Mouse (Mus musculus): ENCODE data around the gene Xrcc5. TPM values are rescaled to one million over a fixed set of nuclear protein-coding genes. Genes with fewer than 3 reads are reported as not detected.

The Xrcc5 gene
- polyA plus RNA-seq, 1 experiment from 2014 or later = 72.0 TPM

DNA sequence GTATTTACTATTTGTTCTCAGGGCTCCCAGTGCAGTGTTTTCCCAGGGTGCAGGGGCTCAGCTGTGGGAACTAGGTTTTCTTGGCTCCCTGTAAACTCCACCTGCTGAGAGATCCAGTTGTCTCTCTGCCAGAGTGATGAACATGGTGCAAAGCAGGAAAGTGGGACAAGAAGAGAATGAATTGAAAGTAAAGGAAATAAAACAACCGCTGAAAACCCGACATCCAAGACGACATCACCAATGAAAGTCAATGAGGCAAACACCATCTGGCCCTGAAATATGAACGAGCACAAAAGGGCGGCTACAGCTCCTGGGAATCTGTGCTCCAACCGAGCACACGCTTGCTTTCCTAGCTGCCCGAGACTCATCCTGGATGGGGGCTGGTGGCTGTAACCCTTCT, 106.9 kb downstream of the Xrcc5 start:
- H3K4me2 ChIP-seq (replicated peaks; ENCODE audit: low read depth, low read length) = no peak overlapping the region
- ATAC-seq (ENCODE audit: low FRiP score, low TSS enrichment) = no peak
- no peak overlapping the region for H3K9ac ChIP-seq (ENCODE audit: low read depth, low read length)
- H3K4me3 ChIP-seq (ENCODE audit: low read length) = no peak overlapping the region
- no peaks in the 10 kb centered on the region for H3K36me3 ChIP-seq (ENCODE audit: control insufficient read depth, insufficient read depth, low read length)
- no peaks in the 10 kb centered on the region for H3K27me3 ChIP-seq (ENCODE audit: control insufficient read depth, insufficient read depth, low read length)
- WGBS = 33% methylated on average over 8 of the region's 8 CpGs
- 0 out of 2 replicates have a peak, but pooled peaks cover 5% of the 10 kb centered on the region for H3K4me1 ChIP-seq (ENCODE audit: control insufficient read depth, insufficient read depth, low read length)
- no peak overlapping the region for H3K27ac ChIP-seq (ENCODE audit: low read depth, low read length)
- no peaks in the 10 kb centered on the region for H3K9me3 ChIP-seq (ENCODE audit: control insufficient read depth, low read length)

DNA sequence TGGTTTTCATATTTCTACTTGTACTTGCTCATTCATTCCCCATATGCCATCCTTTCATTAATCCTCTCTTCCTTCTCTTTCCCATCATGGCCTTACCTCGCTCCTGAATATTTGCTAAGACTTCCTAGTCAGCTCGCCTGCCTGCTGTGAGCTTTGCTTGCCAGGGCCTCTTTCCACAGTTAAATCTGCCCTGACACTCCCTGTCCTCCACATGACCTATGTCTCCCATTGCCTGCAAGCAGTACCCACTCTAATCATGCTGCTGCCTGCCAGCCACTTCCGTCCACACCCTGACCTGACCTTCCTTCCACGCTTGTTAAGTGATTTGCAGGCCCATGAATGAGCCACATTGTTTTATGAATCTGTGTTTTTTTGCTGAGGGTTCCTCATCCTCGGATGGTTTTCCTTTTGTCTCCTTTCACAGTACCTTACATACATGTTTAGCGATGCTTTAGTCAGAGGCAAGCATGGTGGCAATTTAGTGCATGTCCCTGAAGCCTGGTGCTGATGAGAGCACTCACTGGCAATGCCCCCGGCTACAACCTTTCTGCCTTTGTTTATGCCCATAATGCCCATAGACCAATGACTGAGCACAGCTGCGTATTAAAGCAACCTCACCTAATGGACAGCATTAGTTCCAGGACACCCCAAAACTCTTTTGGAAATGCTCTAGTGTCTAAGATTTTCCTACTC, 107.5 kb downstream of the Xrcc5 start:
- Histone ChIP-seq H3K9me3 (ENCODE audit: control insufficient read depth, low read length) (no peaks in the 10 kb centered on the region), H3K27ac (ENCODE audit: low read depth, low read length) (no peak overlapping the region), H3K4me3 (ENCODE audit: low read length) (no peak overlapping the region), H3K4me2 (replicated peaks; ENCODE audit: low read depth, low read length) (no peak overlapping the region), H3K27me3 (ENCODE audit: control insufficient read depth, insufficient read depth, low read length) (no peaks in the 10 kb centered on the region), H3K4me1 (ENCODE audit: control insufficient read depth, insufficient read depth, low read length) (0 out of 2 replicates have a peak, but pooled peaks cover 5% of the 10 kb centered on the region), H3K9ac (ENCODE audit: low read depth, low read length) (no peak overlapping the region), H3K36me3 (ENCODE audit: control insufficient read depth, insufficient read depth, low read length) (no peaks in the 10 kb centered on the region)
- 42% methylated on average over 8 of the region's 8 CpGs for WGBS
- ATAC-seq (ENCODE audit: low FRiP score, low TSS enrichment) = no peak

DNA sequence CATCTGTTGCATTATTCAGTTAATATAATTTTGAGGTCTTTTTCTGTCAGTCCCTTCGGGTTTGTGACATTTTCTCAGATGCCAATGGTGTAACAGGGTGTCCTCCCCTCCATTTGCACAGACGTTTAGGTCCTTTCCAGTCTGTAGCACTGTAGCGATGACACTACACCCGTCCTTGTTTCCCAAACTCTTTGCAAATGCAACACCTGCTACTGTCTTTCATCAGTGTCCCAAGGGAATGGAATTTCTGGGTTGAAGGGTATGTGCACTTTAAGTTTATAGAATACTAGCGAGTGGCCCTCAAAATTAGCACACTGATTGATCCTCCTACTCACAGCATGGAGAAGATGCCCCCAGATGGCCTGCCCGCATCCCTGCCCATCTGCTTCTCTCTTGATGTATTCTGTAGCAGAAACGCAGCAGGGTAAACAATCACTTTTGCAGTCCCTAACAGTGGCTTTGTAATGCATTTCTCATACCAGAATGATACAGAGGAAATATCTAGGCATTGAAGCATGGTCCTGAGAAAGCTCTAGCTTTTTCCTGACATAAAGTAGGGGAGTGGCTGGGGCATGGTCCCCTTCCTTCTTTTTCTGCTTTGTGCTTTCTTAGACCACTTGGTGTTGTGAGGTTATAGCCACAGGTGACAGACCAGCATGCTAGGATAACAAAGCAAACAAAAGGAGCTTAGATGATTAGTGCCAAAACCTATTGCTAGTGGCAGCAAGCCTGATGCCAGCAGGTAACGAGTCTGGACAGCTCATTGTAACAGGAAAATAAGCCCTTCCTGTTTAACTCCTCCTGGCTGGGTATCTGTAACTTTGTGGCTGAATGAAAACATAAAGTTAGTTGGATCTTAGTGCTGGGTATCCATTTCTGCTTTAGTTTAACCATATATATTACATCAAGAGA, 111.8 kb downstream of the Xrcc5 start:
- H3K4me2 ChIP-seq (replicated peaks; ENCODE audit: low read depth, low read length) = no peak overlapping the region
- no peaks in the 10 kb centered on the region for H3K36me3 ChIP-seq (ENCODE audit: control insufficient read depth, insufficient read depth, low read length)
- H3K27me3 ChIP-seq (ENCODE audit: control insufficient read depth, insufficient read depth, low read length) = no peaks in the 10 kb centered on the region
- no peak for ATAC-seq (ENCODE audit: low FRiP score, low TSS enrichment)
- H3K9ac ChIP-seq (ENCODE audit: low read depth, low read length) = no peak overlapping the region
- 76% methylated on average over 8 of the region's 8 CpGs for WGBS
- H3K4me1 ChIP-seq (ENCODE audit: control insufficient read depth, insufficient read depth, low read length) = 0 out of 2 replicates have a peak, but pooled peaks cover 5% of the 10 kb centered on the region
- no peak overlapping the region for H3K4me3 ChIP-seq (ENCODE audit: low read length)
- H3K9me3 ChIP-seq (ENCODE audit: control insufficient read depth, low read length) = no peaks in the 10 kb centered on the region
- no peak overlapping the region for H3K27ac ChIP-seq (ENCODE audit: low read depth, low read length)

DNA sequence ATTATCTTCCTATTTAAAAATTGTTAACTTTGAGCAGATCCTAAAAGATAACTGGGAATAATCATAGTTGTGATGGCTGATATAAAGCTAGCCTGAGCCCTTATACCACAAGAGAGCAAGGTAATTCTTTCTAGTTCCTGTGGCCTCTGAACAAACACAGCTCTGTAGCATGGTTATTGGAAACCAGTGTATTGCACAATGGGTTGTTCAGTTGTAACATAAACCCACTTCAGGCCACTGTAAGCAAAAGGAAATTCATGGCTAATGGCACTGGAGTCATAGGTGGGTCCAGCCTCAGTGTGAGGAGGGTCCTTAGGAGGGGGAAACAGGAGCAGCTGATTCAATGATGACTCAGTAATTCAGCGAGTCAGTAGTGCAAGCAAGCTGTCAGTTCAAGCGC, 113.0 kb downstream of the Xrcc5 start:
- no peak overlapping the region for H3K27ac ChIP-seq (ENCODE audit: low read depth, low read length)
- no peaks in the 10 kb centered on the region for H3K27me3 ChIP-seq (ENCODE audit: control insufficient read depth, insufficient read depth, low read length)
- ATAC-seq (ENCODE audit: low FRiP score, low TSS enrichment) = no peak
- 48% methylated on average over 2 of the region's 2 CpGs for WGBS
- H3K4me2 ChIP-seq (replicated peaks; ENCODE audit: low read depth, low read length) = no peak overlapping the region
- H3K9ac ChIP-seq (ENCODE audit: low read depth, low read length) = no peak overlapping the region
- no peaks in the 10 kb centered on the region for H3K36me3 ChIP-seq (ENCODE audit: control insufficient read depth, insufficient read depth, low read length)
- H3K4me3 ChIP-seq (ENCODE audit: low read length) = no peak overlapping the region
- H3K4me1 ChIP-seq (ENCODE audit: control insufficient read depth, insufficient read depth, low read length) = 0 out of 2 replicates have a peak, but pooled peaks cover under 1% of the 10 kb centered on the region
- no peaks in the 10 kb centered on the region for H3K9me3 ChIP-seq (ENCODE audit: control insufficient read depth, low read length)

DNA sequence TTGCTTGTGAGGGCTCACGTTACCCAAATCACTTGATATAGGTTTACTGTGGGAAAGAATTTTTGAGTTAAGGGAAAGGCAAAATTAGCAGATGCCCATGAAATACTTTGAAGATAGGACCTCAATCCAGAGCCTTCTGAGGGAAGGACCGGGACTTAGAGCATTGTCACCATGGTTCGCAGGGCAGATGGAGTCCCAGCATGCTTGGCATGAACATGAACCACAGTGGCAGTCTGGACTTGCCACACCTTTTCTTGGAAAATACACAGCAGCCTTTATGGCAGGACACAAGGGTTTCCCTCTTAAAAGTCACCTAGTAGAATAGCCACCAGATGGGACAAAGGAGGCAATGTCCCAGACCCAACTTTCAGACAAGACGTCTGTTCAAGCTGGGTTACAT, 114.9 kb downstream of the Xrcc5 start:
- H3K4me3 ChIP-seq (ENCODE audit: low read length) = no peak overlapping the region
- no peaks in the 10 kb centered on the region for H3K27me3 ChIP-seq (ENCODE audit: control insufficient read depth, insufficient read depth, low read length)
- no peaks in the 10 kb centered on the region for H3K9me3 ChIP-seq (ENCODE audit: control insufficient read depth, low read length)
- no peak overlapping the region for H3K4me2 ChIP-seq (replicated peaks; ENCODE audit: low read depth, low read length)
- no peak overlapping the region for H3K27ac ChIP-seq (ENCODE audit: low read depth, low read length)
- H3K4me1 ChIP-seq (ENCODE audit: control insufficient read depth, insufficient read depth, low read length) = no peaks in the 10 kb centered on the region
- no peak for ATAC-seq (ENCODE audit: low FRiP score, low TSS enrichment)
- no peaks in the 10 kb centered on the region for H3K36me3 ChIP-seq (ENCODE audit: control insufficient read depth, insufficient read depth, low read length)
- H3K9ac ChIP-seq (ENCODE audit: low read depth, low read length) = no peak overlapping the region
- 83% methylated on average over 4 of the region's 4 CpGs for WGBS

DNA sequence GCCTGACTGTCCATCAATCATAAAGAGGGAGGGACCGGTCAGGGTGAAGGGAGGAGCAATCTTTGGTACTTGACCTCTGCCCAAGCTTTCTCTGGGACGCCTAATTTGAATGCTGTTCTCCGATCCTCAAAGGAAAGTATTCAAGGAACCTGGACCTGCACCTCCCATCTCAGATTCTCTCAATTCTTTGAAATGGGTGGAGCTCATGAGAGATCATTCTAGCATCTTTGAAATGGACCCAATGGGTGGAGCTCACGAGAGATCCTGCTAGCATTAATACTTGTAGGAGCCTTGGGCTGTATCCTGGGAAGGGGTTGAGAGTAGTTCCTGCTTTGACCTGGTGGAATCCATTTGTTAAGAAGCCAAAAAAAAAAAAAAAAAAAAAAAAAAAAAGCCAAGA, 119.2 kb downstream of the Xrcc5 start:
- no peak overlapping the region for H3K4me3 ChIP-seq (ENCODE audit: low read length)
- no peak overlapping the region for H3K9ac ChIP-seq (ENCODE audit: low read depth, low read length)
- ATAC-seq (ENCODE audit: low FRiP score, low TSS enrichment) = no peak
- no peaks in the 10 kb centered on the region for H3K4me1 ChIP-seq (ENCODE audit: control insufficient read depth, insufficient read depth, low read length)
- no peaks in the 10 kb centered on the region for H3K9me3 ChIP-seq (ENCODE audit: control insufficient read depth, low read length)
- no peak overlapping the region for H3K4me2 ChIP-seq (replicated peaks; ENCODE audit: low read depth, low read length)
- no peak overlapping the region for H3K27ac ChIP-seq (ENCODE audit: low read depth, low read length)
- no peaks in the 10 kb centered on the region for H3K27me3 ChIP-seq (ENCODE audit: control insufficient read depth, insufficient read depth, low read length)
- WGBS = 77% methylated on average over 4 of the region's 4 CpGs
- H3K36me3 ChIP-seq (ENCODE audit: control insufficient read depth, insufficient read depth, low read length) = no peaks in the 10 kb centered on the region

DNA sequence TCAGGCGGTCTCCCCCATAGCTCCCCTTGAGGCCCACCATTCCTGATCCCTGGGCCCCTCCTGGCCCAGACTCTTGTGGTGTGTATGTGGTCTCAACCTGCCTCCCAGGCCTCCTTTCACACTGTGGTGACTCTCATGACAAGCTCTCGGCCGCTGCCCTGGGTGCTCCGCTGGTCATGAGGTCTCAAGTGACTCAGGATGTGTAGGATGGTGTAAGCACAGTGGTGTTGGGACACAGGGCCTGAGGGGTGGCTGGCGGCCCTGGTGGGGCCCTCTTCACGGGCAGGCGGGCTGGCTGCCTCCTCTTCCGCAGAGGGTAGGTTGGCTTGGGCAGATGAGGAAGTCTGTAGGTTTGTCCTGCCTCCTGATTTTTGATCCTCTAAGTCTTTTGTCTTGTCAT, 121.3 kb downstream of the Xrcc5 start:
- no peak overlapping the region for H3K27ac ChIP-seq (ENCODE audit: low read depth, low read length)
- H3K27me3 ChIP-seq (ENCODE audit: control insufficient read depth, insufficient read depth, low read length) = no peaks in the 10 kb centered on the region
- H3K4me2 ChIP-seq (replicated peaks; ENCODE audit: low read depth, low read length) = no peak overlapping the region
- H3K9me3 ChIP-seq (ENCODE audit: control insufficient read depth, low read length) = no peaks in the 10 kb centered on the region
- ATAC-seq (ENCODE audit: low FRiP score, low TSS enrichment) = no peak
- no peaks in the 10 kb centered on the region for H3K36me3 ChIP-seq (ENCODE audit: control insufficient read depth, insufficient read depth, low read length)
- H3K4me1 ChIP-seq (ENCODE audit: control insufficient read depth, insufficient read depth, low read length) = no peaks in the 10 kb centered on the region
- WGBS = 63% methylated on average over 8 of the region's 8 CpGs
- H3K9ac ChIP-seq (ENCODE audit: low read depth, low read length) = no peak overlapping the region
- no peak overlapping the region for H3K4me3 ChIP-seq (ENCODE audit: low read length)

DNA sequence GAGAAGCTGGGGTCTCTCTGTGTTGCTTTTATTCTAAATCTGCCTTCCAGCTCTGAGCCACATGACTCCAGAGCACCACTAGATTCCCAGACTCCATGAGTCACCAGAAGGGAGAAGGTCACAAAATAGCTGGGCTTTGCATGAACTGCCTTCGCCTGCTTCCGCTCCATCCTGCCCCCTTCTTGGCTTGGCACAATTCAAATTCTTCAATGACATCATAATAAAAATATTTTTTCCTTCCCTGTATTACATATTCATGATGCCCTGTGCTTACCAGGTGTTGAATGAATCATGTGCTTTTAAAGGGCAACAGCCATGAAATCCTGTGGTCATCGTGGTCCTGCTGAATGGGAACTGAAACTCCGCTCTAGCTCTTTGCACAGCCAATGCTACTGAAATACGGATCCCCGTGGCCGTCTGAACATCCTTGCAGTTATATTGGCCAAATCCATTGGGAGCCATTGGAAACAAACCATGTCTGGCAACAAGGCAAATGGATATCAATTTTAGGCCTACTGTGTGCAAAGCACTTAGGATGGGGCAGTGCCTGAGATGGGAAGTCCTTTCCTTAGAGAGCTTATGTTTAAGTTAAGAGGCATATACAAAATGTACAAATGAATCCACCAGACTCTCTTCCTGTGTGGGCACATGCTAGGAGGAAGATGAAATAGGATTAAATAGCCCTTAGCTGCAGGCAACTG, 122.0 kb downstream of the Xrcc5 start:
- 92% methylated on average over 7 of the region's 7 CpGs for WGBS
- H3K4me1 ChIP-seq (ENCODE audit: control insufficient read depth, insufficient read depth, low read length) = no peaks in the 10 kb centered on the region
- H3K4me3 ChIP-seq (ENCODE audit: low read length) = no peak overlapping the region
- no peak for ATAC-seq (ENCODE audit: low FRiP score, low TSS enrichment)
- H3K27me3 ChIP-seq (ENCODE audit: control insufficient read depth, insufficient read depth, low read length) = no peaks in the 10 kb centered on the region
- no peaks in the 10 kb centered on the region for H3K36me3 ChIP-seq (ENCODE audit: control insufficient read depth, insufficient read depth, low read length)
- H3K27ac ChIP-seq (ENCODE audit: low read depth, low read length) = no peak overlapping the region
- H3K9me3 ChIP-seq (ENCODE audit: control insufficient read depth, low read length) = no peaks in the 10 kb centered on the region
- H3K4me2 ChIP-seq (replicated peaks; ENCODE audit: low read depth, low read length) = no peak overlapping the region
- no peak overlapping the region for H3K9ac ChIP-seq (ENCODE audit: low read depth, low read length)

Measured in kidney, embryonic 14.5 days (tissue).